Mouse (Mus musculus): ENCODE data around the gene Slc24a4. TPM values are rescaled to one million over a fixed set of nuclear protein-coding genes. Genes with fewer than 3 reads are reported as not detected.

The Slc24a4 gene
- polyA plus RNA-seq, 2 experiments from 2014 or later: not detected

DNA sequence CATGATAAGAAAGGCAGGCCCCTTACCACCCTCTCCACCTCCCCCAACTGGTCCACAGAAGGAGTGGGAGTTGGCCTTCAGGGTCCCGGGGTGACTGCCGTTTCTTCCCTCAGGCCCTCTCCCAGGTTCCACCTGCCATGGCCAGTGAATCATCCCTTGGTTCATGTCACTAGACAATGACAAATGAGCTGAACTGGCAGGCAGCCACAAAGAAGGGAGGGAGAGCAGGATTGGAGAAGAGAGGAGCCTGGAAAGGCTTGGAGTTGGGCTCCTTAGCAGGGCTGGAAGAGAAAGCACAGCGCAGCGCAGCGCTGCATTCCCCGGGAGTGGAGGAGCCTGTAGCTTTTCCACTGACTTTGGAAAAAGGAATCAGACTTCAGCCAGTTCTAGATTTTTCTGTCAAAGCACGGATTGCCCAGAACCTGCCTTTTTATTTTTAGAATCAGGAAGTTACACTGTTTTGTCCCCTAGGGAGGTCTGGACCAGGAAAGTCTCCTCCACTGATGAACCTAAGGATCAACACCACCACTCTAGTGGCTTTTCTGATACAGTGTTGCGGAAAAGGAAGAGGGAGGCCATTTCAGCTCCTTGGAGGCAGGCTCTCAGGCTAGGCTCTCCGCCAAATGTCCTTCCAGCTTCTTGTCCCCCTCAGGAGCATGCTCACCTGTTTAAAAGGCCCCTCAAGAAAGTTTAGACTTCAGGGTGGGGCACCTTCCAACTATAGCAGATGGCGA, 158.3 kb downstream of the Slc24a4 start:
- no peak for ATAC-seq

DNA sequence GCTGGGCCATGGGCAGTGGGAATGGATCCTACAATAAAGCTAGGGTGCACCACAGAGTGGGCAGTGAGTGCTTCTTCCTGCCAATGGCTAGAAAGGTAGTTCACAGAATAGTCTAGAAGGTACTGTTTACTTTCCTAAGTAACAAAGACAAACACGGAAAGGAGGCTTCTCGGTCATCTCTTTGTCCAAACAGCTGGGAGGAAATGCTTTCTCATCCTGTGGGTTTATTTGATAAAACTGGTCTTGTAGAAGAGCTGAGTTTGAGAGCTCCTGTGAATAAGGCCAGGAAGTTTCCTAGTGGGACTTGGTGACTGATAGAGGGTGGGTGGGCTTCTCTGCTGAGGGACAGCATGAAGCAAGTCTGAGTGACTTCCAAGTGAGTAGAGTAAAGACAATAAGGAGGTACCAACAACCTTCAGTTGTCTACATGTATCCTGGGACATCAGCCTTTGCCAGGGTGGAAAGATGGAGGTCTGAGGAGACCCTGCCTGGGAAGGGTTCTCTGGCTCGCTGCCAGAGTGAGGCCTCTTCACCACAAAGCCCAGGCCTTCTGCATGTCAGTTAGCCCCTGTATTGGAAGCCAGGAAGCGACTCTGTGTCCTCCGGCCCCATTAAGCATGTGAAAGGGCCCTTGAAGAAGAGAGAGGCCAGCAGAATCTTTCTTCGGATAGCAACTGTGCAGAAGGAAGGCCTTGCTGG, 159.5 kb downstream of the Slc24a4 start:
- ATAC-seq: no peak

- ATAC-seq: no peak
Observed at GRCm38 (mm10) chr12:102288846-102289245, 160.3 kb downstream of the Slc24a4 start.

DNA sequence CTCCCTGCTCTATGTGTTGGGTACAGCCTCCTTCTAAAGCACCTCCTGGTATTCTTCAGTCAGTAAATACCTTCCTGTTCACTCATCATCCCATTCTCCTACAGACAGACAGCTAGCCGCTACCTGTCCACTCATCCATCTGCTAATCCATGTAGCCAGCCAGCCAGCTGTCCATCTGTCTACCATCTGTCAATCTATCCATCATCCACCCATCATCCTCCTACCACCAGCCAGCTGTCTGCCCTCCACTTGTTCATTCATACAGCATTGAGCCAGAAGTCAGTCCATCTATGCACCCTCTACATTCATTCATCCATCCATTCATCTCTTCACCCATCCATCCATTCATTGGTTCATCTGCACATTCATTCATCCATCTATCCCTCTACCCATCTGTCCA, 161.0 kb downstream of the Slc24a4 start:
- no peak for ATAC-seq

- ATAC-seq: no peak
Observed at GRCm38 (mm10) chr12:102290662-102291061, 162.1 kb downstream of the Slc24a4 start.

- no peak for ATAC-seq
Observed at GRCm38 (mm10) chr12:102291686-102292085, 163.2 kb downstream of the Slc24a4 start.

GRCm38 (mm10) chr12:102292501-102293215, 164.1 kb downstream of the Slc24a4 start:
- ATAC-seq: no peak

DNA sequence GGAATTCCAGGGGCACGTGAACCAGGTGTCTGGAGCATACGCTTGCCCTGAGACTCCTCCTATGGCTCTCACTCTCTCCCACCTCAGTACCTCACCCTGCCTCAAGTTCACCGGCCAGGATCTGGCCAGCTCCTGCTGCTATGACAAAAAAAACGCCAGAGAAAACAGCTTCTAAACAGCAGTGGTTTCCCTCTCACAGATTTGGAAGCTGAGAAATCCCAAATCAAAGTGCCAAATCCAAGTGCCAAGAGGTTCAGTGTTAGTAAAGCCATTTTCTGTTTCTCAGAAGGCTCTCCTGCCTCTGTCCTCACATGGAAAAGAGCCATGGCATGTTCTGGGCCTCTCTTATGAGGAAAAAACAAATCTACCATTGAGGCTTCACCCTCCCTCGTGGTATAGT, 166.1 kb downstream of the Slc24a4 start:
- ATAC-seq: no peak

DNA sequence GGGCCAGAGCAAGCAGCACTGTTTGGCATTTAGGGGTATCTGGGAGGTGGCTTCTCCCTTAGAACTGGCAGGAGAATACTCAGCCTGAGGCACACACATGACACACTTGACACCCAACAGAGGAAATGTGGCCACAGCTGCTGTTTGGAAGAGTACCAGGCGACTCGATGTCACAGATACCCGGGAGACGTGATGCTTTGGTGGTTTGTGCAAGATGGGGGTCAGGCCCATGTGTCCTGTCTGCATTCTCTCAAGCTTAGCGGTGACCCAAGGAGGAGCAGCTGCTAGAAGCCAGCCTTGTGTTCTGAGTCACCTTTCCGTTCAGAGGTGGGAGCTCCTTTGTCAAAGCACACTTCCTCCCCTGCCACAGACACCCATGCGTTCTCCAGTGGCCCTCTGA, 166.7 kb downstream of the Slc24a4 start:
- peak; percentile 87 for ATAC-seq

GRCm38 (mm10) chr12:102295662-102296061, 167.1 kb downstream of the Slc24a4 start:
- ATAC-seq: no peak

- ATAC-seq: no peak
Observed at GRCm38 (mm10) chr12:102296361-102296760, 167.8 kb downstream of the Slc24a4 start.

- no peak for ATAC-seq
Observed at GRCm38 (mm10) chr12:102296967-102297366, 168.4 kb downstream of the Slc24a4 start.

DNA sequence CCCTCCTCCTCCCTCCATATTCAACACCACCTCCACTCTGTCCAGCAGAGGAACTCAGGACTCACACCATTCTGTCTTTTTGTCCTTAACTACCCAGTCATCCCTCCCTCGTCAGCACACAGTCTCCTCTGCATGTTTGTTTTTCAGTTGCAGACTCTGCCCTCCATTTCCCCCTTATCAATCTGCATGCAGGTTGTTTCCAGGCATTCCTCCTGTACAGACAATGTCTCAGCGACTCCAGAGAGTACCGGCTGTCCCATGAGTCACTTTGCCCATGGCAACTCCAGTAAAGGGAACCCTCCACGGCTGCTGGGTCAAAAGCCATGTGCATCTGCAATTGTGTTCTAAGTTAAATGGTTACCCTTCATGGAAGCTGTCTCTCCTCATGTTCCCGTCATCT, 170.7 kb downstream of the Slc24a4 start:
- no peak for ATAC-seq

DNA sequence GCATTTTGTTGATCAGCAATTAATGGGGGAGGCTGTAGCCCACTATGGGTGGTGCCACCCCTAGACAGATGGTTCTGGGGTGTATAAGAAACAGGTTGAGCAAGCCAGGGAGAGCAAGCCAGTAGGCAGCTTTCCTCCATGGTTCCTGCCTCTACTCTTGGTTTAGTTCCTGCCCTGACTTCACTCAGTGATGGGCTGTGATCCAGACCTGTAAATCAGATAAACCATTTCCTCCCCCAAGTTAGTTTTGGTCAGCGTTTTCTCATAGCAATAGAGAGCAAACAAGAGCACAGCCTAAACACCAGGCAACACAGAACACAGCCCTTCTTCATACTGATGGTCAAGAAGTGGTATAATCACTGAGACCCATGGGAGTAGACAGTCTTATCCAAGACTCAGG, 173.1 kb downstream of the Slc24a4 start:
- ATAC-seq: no peak

- no peak for ATAC-seq
Observed at GRCm38 (mm10) chr12:102302322-102302721, 173.8 kb downstream of the Slc24a4 start.

GRCm38 (mm10) chr12:102302831-102303351, 174.4 kb downstream of the Slc24a4 start:
- ATAC-seq: no peak

- ATAC-seq: no peak
Observed at GRCm38 (mm10) chr12:102303867-102304266, 175.3 kb downstream of the Slc24a4 start.

DNA sequence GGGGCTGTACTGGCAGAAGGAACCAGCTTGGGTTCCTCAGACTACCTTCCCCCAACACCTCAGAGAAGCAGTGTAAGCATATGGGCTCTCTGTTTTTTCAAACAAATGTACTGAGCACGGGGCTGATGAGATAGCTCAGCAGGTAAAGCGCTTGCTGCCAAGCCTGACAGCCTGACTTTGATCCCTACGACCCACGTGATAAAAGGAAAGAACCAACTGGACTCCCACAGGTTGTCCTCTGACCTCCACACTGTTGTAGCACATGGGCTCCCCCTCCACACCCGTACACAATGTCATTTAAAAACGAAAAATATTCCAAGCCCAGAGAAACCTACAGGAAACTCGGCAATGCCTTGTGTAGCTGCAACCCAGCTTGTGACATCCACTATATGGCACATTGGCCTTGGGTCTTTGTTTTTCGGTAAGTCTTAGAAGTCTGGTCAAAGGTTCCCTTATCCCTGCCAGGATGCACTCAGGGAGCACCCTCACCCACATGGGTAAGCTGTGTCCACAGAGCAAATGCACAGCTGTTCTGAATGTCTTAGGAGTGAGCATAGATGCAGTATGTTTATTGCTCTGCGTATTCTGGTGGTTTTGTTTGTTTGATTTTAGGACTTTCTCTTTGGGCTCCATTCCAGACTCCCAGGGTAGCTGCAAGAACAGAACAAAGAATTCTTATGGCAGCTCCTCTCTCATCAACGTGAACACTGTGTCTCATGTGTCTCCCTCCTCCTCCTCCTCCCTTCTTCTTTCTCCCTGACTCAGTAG, 176.7 kb downstream of the Slc24a4 start:
- ATAC-seq: no peak

- no peak for ATAC-seq
Observed at GRCm38 (mm10) chr12:102308001-102308456, 179.5 kb downstream of the Slc24a4 start.

DNA sequence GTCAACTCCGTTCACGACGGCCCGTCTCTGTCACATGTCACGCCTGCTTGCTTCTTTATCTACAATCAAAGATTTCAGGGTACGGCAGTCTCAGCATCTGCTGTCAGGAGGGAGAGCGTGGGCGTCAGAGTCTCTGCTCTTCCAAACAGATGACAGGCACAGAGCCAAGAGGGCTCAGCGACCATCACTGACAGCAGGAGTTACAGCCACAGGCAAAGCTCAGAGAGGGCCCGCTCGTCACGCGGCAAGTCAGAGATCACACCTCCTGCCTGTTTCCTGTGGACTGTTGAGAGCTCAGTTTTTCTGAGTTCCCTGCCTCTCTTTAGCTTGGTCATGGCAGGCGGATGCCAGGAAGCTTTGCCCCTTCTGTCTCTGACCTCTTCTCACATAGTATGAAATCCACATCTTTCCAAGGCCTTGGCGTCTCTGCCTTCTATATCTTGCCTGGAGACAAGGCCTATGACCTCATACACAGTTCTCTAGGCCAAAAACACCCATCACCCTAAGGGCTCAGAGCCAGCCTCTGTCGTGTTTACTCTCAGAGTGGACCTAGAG, 180.0 kb downstream of the Slc24a4 start:
- ATAC-seq: peak; percentile 88

- ATAC-seq: no peak
Observed at GRCm38 (mm10) chr12:102309099-102309799, 180.7 kb downstream of the Slc24a4 start.

Data from CD4-positive, CD25-positive, alpha-beta regulatory T cell, adult 4 months (primary cell).